Mouse (Mus musculus) liver, adult 10 weeks (tissue): Measurements from ENCODE around the gene Scrt2. TPM values are rescaled to one million over a fixed set of nuclear protein-coding genes. Genes with fewer than 3 reads are reported as not detected.

Experiments used
- polyA plus RNA-seq: library from polyadenylated mRNA; stranded (reverse); fragments of 350-450 nt; fragmentation: Illumina TruSeq; extraction: RNeasy Lipid Tissue Mini Kit (QIAGEN cat#74804); gene quantifications from one replicate; pipeline ENCODE4 v1.2.3, GENCODE M21; 2014; ENCODE audit warnings: low read depth, low replicate concordance

Gene Scrt2
- not detected for polyA plus RNA-seq

GRCm38 (mm10) chr2:152080685-152081541 lies at the start of gene Scrt2:
Gene Scrt2, plus strand, starts transcription at chr2:152081529.

GRCm38 (mm10) chr2:152105318-152106224 lies 24.2 kb downstream of the Scrt2 start, which contains the start of gene Srxn1:
Gene Srxn1, plus strand, starts transcription at chr2:152105516.

GRCm38 (mm10) chr2:152143279-152144157 lies 62.2 kb downstream of the Scrt2 start, which contains the start of gene Tcf15:
Gene Tcf15, plus strand, starts transcription at chr2:152143561.

Other genes with a start within 250 kb of the Scrt2 start
- not detected for gene Rspo4, start 238.6 kb upstream of the Scrt2 start, polyA plus RNA-seq
- not detected for gene Angpt4, start 170.3 kb upstream of the Scrt2 start, polyA plus RNA-seq
- 0.32 TPM for gene Fam110a, start 101.3 kb upstream of the Scrt2 start, polyA plus RNA-seq
- gene Slc52a3, start 85.0 kb upstream of the Scrt2 start, polyA plus RNA-seq, result 0.19 TPM
- 15.8 TPM for gene Srxn1, start 24.0 kb downstream of the Scrt2 start, polyA plus RNA-seq
- not detected for gene Tcf15, start 62.0 kb downstream of the Scrt2 start, polyA plus RNA-seq
- 111 TPM for gene Csnk2a1, start 145.3 kb downstream of the Scrt2 start, polyA plus RNA-seq
- 12.4 TPM for gene Tbc1d20, start 212.3 kb downstream of the Scrt2 start, polyA plus RNA-seq